Mouse (Mus musculus) heart, embryonic 12.5 days (tissue): ENCODE results near the gene Hsf2. TPM values are rescaled to one million over a fixed set of nuclear protein-coding genes. Genes with fewer than 3 reads are reported as not detected.

Experiments used
- ATAC-seq: fragments of 200-750 bp; cut with Nextera tagmentation; 2 replicates; pipeline ENCODE4 v1.8.0; 2017; ENCODE audit warnings: moderate TSS enrichment, moderate library complexity; ENCODE audit not compliant: insufficient number of reproducible peaks, low FRiP score
- H3K27ac ChIP-seq: fragments of 300-500 bp; sonication (generic); 2 replicates; pipeline ENCODE4 v1.5.1; 2016; ENCODE audit warnings: mild to moderate bottlenecking, moderate library complexity; ENCODE audit not compliant: poor library complexity, severe bottlenecking
- H3K27me3 ChIP-seq: fragments of 300-500 bp; sonication (generic); replicated peaks from 2 replicates; pipeline ENCODE4 v1.6.1; 2016; ENCODE audit warnings: mild to moderate bottlenecking, moderate library complexity
- H3K36me3 ChIP-seq: fragments of 300-500 bp; sonication (generic); 2 replicates; pipeline ENCODE4 v1.6.1; 2016; ENCODE audit warnings: mild to moderate bottlenecking, moderate library complexity
- H3K4me1 ChIP-seq: fragments of 300-500 bp; sonication (generic); replicated peaks from 2 replicates; pipeline ENCODE4 v1.6.1; 2016; ENCODE audit warnings: mild to moderate bottlenecking
- H3K4me2 ChIP-seq: fragments of 300-500 bp; sonication (generic); 2 replicates; pipeline ENCODE4 v1.6.1; 2016; ENCODE audit warnings: mild to moderate bottlenecking, moderate library complexity
- H3K4me3 ChIP-seq: fragments of 300-500 bp; sonication (generic); 2 replicates; pipeline ENCODE4 v1.5.1; 2016; ENCODE audit warnings: mild to moderate bottlenecking
- H3K9ac ChIP-seq: fragments of 300-500 bp; sonication (generic); 2 replicates; pipeline ENCODE4 v1.6.1; 2016; ENCODE audit warnings: mild to moderate bottlenecking, moderate library complexity
- H3K9me3 ChIP-seq: fragments of 300-500 bp; sonication (generic); replicated peaks from 2 replicates; pipeline ENCODE4 v1.6.1; 2016; ENCODE audit warnings: mild to moderate bottlenecking, moderate library complexity
- WGBS: fragments of 180-500 bp; shearing (Covaris S2); methylation state at CpG from one replicate; pipeline ENCODE4 v1.1.7; 2016; 5-methylcytosine and 5-hydroxymethylcytosine counted together
- polyA plus RNA-seq: library from polyadenylated mRNA; unstranded; fragments of >200 nt; fragmentation: Nextera tagmentation; extraction: Ambion mirVana; gene quantifications from 2 replicates; pipeline ENCODE4 v1.2.1, GENCODE M21; 2016

The Hsf2 gene
- polyA plus RNA-seq, 1 experiment from 2014 or later = 29.5 TPM

- no peak for ATAC-seq
- Histone ChIP-seq H3K9me3 (no peaks in the 10 kb centered on the region), H3K36me3 (no peaks in the 10 kb centered on the region), H3K9ac (no peak overlapping the region), H3K27me3 (no peaks in the 10 kb centered on the region), H3K4me2 (no peak overlapping the region), H3K4me3 (no peak overlapping the region), H3K4me1 (peaks cover 1% of the 10 kb centered on the region), H3K27ac (no peak overlapping the region)
- WGBS = 65% methylated on average over 3 of the region's 3 CpGs
These were observed 1.4 kb upstream of the Hsf2 start for GRCm38 (mm10) chr10:57484741-57485140.

DNA sequence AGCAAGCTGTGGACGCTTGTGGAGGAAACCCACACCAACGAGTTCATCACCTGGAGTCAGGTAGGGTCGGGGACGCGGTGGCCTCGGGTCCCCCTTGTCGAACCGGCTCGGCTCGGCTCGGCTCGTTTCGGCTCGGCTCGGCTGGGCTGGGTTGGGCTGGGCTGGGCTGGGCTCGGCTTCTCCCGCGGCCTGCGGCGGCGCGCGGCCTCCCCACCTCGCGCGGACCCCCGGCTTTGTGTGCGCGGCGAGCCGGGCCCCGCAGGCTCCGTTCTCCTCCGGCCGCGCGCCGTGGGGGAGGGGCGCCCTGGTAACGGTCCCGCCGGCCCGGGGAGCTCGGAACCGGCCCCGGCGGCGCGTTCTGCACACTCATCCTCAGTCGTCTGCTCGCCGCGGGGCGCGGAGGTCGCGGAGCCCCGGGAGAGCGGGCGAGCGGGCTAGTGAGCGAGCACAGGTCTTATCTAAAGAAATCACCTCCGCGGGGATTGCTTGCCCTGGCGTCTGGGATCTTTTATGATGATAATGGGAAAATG lies 422 bp downstream of the Hsf2 start:
- H3K4me3 ChIP-seq = peak overlapping the region; percentile 92
- H3K9ac ChIP-seq = peak overlapping the region; percentile 96
- no peaks in the 10 kb centered on the region for H3K9me3 ChIP-seq
- H3K27ac ChIP-seq = peak overlapping the region; percentile 96
- under 1% methylated on average over 65 of the region's 65 CpGs for WGBS
- H3K36me3 ChIP-seq = no peaks in the 10 kb centered on the region
- peaks cover 7% of the 10 kb centered on the region for H3K4me1 ChIP-seq
- peak overlapping the region; percentile 79 for H3K4me2 ChIP-seq
- peak; percentile 82 for ATAC-seq
- H3K27me3 ChIP-seq = no peaks in the 10 kb centered on the region

- H3K9ac ChIP-seq = peak overlapping the region; percentile 96
- H3K4me2 ChIP-seq = peak overlapping the region; percentile 79
- no peaks in the 10 kb centered on the region; the same call in 1 of the 2 replicates for H3K36me3 ChIP-seq
- peak overlapping the region; percentile 92 for H3K4me3 ChIP-seq
- WGBS = 2% methylated on average over 8 of the region's 8 CpGs
- no peak overlapping the region for H3K27ac ChIP-seq
- no peak for ATAC-seq
- peaks cover 7% of the 10 kb centered on the region for H3K4me1 ChIP-seq
- H3K9me3 ChIP-seq = no peaks in the 10 kb centered on the region
- no peaks in the 10 kb centered on the region for H3K27me3 ChIP-seq
These were observed 1.0 kb downstream of the Hsf2 start for GRCm38 (mm10) chr10:57487201-57487600.

GRCm38 (mm10) chr10:57488591-57488990 lies 2.4 kb downstream of the Hsf2 start:
- no peak for ATAC-seq
- H3K4me3 ChIP-seq = no peak overlapping the region
- H3K36me3 ChIP-seq = peaks cover 4% of the 10 kb centered on the region
- H3K27ac ChIP-seq = no peak overlapping the region
- H3K9ac ChIP-seq = no peak overlapping the region
- 0 out of 2 replicates have a peak, but pooled peaks cover 3% of the 10 kb centered on the region for H3K9me3 ChIP-seq
- no peak overlapping the region for H3K4me2 ChIP-seq
- no peaks in the 10 kb centered on the region for H3K27me3 ChIP-seq
- peaks cover 7% of the 10 kb centered on the region for H3K4me1 ChIP-seq

GRCm38 (mm10) chr10:57492050-57492449 lies 5.9 kb downstream of the Hsf2 start:
- peaks cover 7% of the 10 kb centered on the region for H3K36me3 ChIP-seq
- H3K9ac ChIP-seq = no peak overlapping the region
- no peak overlapping the region for H3K4me2 ChIP-seq
- no peaks in the 10 kb centered on the region for H3K27me3 ChIP-seq
- peaks cover 16% of the 10 kb centered on the region for H3K4me1 ChIP-seq
- no peak overlapping the region for H3K27ac ChIP-seq
- ATAC-seq = no peak
- WGBS = 92% methylated on average over 2 of the region's 2 CpGs
- 0 out of 2 replicates have a peak, but pooled peaks cover 4% of the 10 kb centered on the region for H3K9me3 ChIP-seq
- H3K4me3 ChIP-seq = no peak overlapping the region

DNA sequence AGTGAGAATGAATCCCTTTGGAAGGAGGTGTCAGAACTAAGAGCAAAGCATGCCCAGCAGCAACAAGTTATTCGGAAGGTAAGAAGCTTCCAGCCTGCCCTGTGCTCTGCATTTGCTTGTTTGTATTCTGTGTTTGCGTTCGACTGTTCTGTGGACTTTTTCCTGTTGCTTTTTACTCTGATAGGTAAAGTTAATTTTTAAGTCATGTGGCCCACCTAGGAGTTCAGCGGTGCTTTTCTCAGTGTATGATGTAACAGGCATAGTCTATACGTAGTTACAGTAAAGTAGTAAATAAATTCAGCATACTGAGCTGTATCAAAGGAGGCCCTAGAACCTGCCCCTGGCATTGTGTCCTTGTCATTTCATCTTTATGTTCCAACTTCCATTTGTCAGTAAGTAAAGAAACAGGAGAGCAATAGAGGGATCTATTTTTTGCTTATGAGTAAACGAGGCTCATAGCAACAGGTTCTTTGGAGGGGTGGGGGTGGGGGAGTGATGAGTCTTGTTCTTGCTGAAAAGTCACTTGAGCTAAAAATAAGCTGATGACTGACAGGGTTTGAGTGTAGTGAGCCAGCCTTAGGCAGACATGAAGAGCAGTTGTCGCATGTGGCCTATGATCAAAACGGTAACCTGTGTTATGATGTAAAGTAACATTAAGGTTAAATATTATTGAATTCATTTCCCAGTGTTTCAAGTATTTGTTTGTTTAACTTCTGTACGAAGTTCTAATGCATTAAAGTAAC lies 13.4 kb downstream of the Hsf2 start:
- Histone ChIP-seq H3K36me3 (peaks cover 13% of the 10 kb centered on the region), H3K9me3 (no peaks in the 10 kb centered on the region), H3K4me3 (no peak overlapping the region), H3K4me2 (peak overlapping the region; percentile 40), H3K27me3 (no peaks in the 10 kb centered on the region), H3K9ac (no peak overlapping the region), H3K27ac (peak overlapping the region; percentile 89), H3K4me1 (peaks cover 17% of the 10 kb centered on the region)
- 56% methylated on average over 9 of the region's 9 CpGs for WGBS
- ATAC-seq = peak; percentile 66; the same call in 1 of the 2 replicates

- 88% methylated on average over 2 of the region's 2 CpGs for WGBS
- Histone ChIP-seq H3K36me3 (peaks cover 61% of the 10 kb centered on the region), H3K9ac (no peak overlapping the region), H3K27ac (no peak overlapping the region), H3K4me1 (no peaks in the 10 kb centered on the region), H3K27me3 (no peaks in the 10 kb centered on the region), H3K4me2 (no peak overlapping the region), H3K9me3 (no peaks in the 10 kb centered on the region), H3K4me3 (no peak overlapping the region)
- ATAC-seq = no peak
These were observed 28.4 kb downstream of the Hsf2 start for GRCm38 (mm10) chr10:57514616-57515015.

GRCm38 (mm10) chr10:57515278-57515677 lies 29.1 kb downstream of the Hsf2 start:
- Histone ChIP-seq H3K36me3 (peaks cover 64% of the 10 kb centered on the region), H3K4me3 (no peak overlapping the region), H3K9ac (no peak overlapping the region), H3K27ac (no peak overlapping the region), H3K27me3 (no peaks in the 10 kb centered on the region), H3K4me1 (no peaks in the 10 kb centered on the region), H3K9me3 (no peaks in the 10 kb centered on the region), H3K4me2 (no peak overlapping the region)
- ATAC-seq = no peak
- 80% methylated on average over 1 of the region's 1 CpGs for WGBS

- 95% methylated on average over 5 of the region's 5 CpGs for WGBS
- H3K36me3 ChIP-seq = peaks cover 38% of the 10 kb centered on the region
- no peak overlapping the region for H3K27ac ChIP-seq
- H3K9ac ChIP-seq = no peak overlapping the region
- H3K4me2 ChIP-seq = no peak overlapping the region
- H3K9me3 ChIP-seq = no peaks in the 10 kb centered on the region
- H3K4me3 ChIP-seq = no peak overlapping the region
- H3K4me1 ChIP-seq = 0 out of 2 replicates have a peak, but pooled peaks cover 11% of the 10 kb centered on the region
- ATAC-seq = no peak
- H3K27me3 ChIP-seq = no peaks in the 10 kb centered on the region
These were observed 40.3 kb downstream of the Hsf2 start for GRCm38 (mm10) chr10:57526469-57526868.

DNA sequence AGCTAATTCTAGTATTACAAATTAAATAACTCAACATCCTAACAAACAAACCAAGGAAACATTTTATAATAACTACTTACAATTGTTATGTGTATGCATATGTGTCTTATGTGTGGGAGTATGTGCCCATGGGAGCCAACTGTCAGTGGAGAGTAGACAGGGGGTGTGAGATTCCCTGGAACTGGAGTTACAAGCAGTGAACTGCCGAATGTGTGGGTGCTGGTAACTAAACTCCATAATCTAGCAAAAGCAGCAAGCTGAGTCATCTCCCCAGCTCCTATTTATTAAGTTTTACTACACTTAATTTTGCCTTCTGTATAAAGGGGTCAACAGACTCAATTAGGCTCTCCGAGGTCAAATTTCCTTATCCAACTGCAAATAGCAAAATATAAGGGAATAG lies 44.9 kb downstream of the Hsf2 start:
- 51% methylated on average over 2 of the region's 2 CpGs for WGBS
- ATAC-seq = no peak
- Histone ChIP-seq H3K9ac (0 out of 2 replicates have a peak overlapping the region, but pooled peaks have one; percentile 34), H3K27me3 (no peaks in the 10 kb centered on the region), H3K36me3 (peaks cover 12% of the 10 kb centered on the region), H3K27ac (no peak overlapping the region), H3K4me3 (peak overlapping the region; percentile 77), H3K4me1 (0 out of 2 replicates have a peak, but pooled peaks cover 11% of the 10 kb centered on the region), H3K4me2 (peak overlapping the region; percentile 70), H3K9me3 (no peaks in the 10 kb centered on the region)

DNA sequence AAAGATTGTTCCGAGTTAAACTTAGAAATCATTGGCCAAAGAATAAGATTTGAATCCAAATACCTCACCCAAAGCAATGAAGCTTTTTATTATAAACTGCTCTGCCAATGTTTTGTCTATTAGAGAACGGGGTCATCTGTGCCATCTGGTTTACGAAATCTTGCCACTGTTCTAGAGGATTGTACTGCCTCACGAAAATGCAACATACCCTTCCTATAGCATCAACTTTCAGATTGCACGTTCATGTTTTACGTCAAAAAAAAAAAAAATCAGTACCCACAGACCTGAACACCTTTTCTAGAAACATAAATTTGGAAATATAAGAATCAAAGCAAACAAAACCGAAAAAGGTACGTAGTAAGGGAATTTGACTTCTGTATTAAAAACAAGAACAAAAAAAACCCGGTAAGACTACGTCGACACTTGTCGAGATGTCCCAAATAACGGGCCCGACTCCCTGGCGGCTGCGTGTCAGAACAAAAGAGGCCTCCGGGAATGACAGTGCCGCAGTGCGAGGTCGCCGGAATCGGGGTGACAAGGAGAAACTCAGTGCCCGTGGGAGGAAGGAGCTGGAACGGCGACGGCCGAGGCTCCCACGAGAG lies 45.5 kb downstream of the Hsf2 start:
- H3K27ac ChIP-seq = peak overlapping the region; percentile 92
- ATAC-seq = no peak
- peak overlapping the region; percentile 64 for H3K4me2 ChIP-seq
- H3K4me3 ChIP-seq = peak overlapping the region; percentile 77
- H3K9me3 ChIP-seq = no peaks in the 10 kb centered on the region
- H3K36me3 ChIP-seq = peaks cover 7% of the 10 kb centered on the region
- H3K9ac ChIP-seq = peak overlapping the region; percentile 94
- H3K4me1 ChIP-seq = 0 out of 2 replicates have a peak, but pooled peaks cover 11% of the 10 kb centered on the region
- 4% methylated on average over 28 of the region's 28 CpGs for WGBS
- H3K27me3 ChIP-seq = no peaks in the 10 kb centered on the region
